Mouse (Mus musculus): ENCODE measurements around the gene Camk2n1.
"Not testable (repeated sequence)": the region's sequence is repeated elsewhere in the genome, so short reads cannot be mapped to it uniquely, and the experiment has no call there.

The Camk2n1 gene

DNA sequence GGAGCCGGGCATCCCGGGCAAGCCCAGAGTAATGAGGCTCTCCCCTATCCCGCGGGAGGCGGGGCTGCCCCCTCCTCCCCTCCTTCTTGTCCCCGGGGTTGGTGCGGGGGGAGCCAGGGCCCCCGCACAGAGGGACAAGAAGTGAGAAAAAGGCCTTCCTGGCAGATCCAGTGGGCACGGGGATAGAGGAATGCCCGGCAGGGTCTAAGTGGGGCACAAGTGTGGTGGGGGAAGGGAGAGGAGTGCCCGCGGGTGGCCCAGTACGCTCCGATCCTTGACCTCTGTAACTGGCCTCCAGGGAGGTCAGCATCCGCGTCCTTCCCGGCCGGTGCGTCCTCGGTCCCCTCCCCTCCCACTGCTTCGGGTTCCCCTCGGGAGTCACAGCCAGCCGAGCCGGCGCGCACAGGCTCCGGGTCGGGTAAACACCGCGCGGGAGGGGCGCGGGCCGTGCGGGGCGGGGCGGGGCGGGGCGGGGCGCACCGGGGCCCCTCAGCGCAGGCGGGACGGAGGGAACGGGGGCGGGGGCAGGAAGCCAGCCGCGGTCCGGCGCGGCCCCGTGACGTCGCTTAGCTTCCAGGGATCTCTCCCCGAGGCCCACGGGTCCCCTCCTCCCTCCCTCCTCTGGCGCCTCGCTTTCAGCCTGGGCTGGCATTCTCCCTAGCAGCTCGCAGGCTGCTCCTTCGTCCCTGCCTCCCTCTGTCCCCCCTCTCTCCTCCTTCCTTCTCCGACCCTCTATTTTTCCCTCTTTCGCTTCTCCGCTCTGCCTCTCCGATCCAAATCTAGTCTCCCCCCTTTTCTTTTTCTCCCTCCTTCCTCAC, at the start of gene Camk2n1:
Gene Camk2n1 (plus strand): TSS at position 562 of the 818 bp plus-strand sequence.
- peak; percentile 61 for DNase-seq (ENCODE audit: low read depth, low spot score)

DNA sequence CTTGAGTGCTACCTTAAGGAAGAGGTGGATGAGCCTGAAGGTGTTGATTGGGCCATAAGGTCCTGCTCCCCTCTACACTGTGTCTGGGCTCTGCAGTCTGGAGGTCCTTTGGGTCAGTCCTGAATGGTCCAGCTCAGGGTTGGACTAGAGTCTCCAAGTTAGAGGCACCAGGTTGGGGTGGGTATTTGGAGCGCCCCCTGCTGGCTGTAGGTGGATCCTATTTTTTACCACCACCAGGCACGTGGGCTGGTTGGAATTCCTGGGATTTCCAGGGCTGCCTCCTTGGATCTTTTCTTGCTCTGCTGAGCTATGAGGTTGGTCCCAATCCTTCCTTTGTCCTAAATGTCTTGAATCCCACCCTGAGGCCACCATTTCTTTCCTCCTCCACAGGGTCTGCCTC, 49.3 kb upstream of the Camk2n1 start:
- peak; percentile 23 for DNase-seq (ENCODE audit: low read depth, low spot score)

DNA sequence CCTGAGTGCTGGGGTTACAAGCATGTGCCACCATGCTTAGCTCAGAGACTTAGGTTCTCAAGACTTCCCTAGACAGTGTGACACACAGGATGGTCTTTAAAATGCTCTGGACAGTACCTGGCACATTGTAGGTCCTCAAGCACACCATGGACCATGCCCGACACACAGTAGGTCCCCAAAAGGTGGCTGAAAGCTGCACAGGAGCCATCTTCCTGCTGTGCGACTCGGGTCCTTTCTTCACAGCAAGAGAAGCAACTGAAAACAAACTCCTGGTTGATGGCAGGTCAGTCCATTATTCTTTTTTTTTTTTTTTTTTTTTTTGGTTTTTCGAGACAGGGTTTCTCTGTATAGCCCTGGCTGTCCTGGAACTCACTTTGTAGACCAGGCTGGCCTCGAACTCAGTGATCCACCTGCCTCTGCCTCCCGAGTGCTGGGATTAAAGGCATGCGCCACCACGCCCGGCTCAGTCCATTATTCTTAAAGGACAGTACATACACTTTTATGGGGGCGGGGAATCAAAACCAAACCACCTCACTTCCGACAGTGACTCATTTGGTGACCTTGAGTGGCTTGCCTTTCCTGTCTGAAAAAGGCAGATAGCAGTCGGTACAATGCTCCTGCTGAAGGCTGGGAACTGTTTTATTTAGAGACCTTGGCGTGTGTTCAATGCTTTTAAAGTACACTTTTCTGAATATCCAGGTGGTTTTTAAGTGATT, 46.5 kb upstream of the Camk2n1 start:
- peak; percentile 66 for DNase-seq (ENCODE audit: low read depth, low spot score)

DNA sequence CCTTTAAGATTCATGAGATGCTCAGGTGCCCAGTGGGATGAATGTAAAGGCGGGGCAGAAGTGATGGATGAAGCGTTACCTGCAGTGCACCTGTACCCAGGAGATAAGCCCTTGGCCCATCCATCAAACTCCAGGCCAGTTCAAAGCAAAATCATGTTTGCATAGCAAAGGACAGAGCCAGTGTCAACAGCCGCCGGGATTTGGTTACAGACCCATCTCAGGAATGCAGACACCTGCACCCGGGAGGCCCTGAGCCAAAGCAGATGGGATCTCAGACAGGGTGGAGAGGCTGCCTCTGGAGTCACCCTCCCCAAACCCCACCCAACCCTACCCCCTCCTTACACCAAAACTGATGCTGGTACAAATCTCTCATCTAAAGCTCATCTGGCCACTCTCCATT, 43.1 kb upstream of the Camk2n1 start:
- no peak for DNase-seq (ENCODE audit: low read depth, low spot score)

GRCm38 (mm10) chr4:138411504-138412121, 42.5 kb upstream of the Camk2n1 start:
- no peak for DNase-seq (ENCODE audit: low read depth, low spot score)

GRCm38 (mm10) chr4:138414725-138415124, 39.4 kb upstream of the Camk2n1 start:
- no peak for DNase-seq (ENCODE audit: low read depth, low spot score)

- peak; percentile 20 for DNase-seq (ENCODE audit: low read depth, low spot score)
Observed at GRCm38 (mm10) chr4:138415991-138416390, 38.1 kb upstream of the Camk2n1 start.

DNA sequence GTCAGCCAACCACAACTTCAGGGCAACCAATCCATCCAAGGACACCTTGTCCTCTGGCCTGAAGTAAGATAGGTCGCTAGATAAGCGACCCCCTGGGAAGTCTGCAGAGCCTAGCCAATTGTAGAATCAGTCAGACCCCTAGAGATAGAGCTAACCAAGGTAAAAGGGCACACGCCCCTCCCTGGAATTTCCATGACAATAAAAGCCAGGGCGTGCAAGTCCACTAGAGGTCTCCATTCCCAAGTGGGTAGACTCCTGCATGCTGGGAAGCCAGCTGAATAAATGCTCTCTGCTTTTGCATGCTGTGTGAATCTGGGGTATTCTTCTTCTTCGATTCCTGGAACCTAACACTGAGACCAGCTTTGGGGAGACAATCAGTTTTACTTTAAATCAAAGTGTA, 37.7 kb upstream of the Camk2n1 start:
- no peak for DNase-seq (ENCODE audit: low read depth, low spot score)

- DNase-seq (ENCODE audit: low read depth, low spot score): no peak
Observed at GRCm38 (mm10) chr4:138417882-138418281, 36.2 kb upstream of the Camk2n1 start.

DNA sequence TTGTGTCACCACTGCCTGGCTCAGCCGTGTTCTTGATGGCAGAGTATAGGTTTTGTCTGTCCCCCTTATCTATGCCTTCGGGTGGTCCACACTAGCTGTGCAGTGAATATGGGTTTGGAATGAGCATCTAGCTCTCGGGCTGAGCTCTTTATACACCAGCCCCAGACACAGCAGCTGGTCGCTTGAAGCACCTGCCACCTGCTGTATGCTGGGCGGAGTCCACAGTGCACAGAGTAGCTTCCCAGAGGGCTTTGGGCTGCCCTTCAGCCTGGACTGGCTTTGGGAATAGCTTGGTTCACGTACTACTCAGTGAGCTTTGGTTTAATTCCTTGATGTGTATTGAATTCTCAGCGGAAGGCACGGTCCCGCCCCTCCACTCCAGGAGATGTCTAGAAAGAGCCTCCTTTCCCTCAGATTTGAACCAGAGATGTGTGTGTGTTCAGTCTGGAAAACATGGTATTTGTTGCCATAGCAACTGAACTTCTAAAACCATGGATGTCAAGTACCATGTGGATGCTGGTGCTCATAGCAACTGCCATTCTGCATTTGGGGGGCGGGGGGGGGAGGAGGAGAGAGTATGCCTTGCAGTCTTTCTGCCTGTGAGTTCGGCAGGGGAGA, 35.7 kb upstream of the Camk2n1 start:
- DNase-seq (ENCODE audit: low read depth, low spot score): no peak

GRCm38 (mm10) chr4:138425028-138425427, 29.1 kb upstream of the Camk2n1 start:
- DNase-seq (ENCODE audit: low read depth, low spot score): no peak

DNA sequence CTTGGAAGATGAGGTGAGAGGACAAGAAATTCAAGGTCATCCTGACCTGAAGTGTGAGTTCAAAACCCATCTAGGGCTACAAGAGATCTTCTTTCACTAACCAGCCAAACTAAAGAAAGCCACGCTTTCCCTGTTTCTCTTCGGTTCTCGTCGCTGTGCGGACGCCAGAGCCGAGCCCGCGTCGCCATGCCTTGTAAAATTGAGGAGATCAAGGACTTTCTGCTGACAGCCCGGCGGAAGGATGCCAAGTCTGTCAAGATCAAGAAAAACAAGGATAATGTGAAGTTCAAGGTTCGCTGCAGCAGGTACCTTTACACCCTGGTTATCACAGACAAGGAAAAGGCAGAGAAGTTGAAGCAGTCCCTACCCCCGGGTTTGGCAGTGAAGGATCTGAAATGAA, 28.5 kb upstream of the Camk2n1 start:
- not testable (repeated sequence) for DNase-seq (ENCODE audit: low read depth, low spot score)

- peak; percentile 65 for DNase-seq (ENCODE audit: low read depth, low spot score)
Observed at GRCm38 (mm10) chr4:138426778-138427705, 27.1 kb upstream of the Camk2n1 start.

DNA sequence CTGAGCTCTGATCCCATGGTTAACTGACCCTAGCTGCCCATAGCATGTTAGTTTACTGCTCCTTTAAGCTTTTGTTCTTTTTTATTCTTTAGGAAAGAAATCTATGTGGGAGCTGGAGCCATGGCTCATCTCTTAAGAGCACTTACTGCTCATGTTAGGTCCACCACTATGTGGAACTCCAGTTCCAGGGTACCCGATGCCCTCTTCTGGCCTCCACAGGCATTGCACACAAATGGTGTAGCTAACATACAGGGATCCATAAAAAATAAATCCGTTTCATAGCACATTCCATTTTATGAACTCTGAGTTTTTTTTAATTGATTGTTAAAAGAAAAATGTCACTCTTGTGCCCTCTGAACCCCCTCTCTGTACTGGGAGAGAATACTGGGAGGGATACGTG, 24.3 kb upstream of the Camk2n1 start:
- peak; percentile 25 for DNase-seq (ENCODE audit: low read depth, low spot score)

DNA sequence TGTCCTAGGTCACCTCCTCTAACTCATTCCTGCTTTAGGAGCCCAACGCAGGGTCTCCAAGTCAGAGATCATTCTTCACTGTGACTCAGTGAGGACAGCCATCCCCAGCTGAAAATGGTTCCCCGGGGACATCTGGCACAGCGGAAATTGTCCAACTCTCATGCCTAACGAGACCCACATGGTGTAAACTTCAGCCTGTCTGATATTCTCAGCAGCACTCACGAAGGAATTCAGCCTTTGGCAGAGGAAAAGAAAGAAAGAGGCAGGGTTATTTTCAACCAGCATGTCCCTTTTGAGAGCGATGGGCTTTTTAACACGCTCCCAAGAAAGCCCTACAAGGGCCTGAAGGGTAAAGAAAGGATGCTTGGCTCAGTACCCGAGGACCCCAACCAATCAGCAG, 22.8 kb upstream of the Camk2n1 start:
- no peak for DNase-seq (ENCODE audit: low read depth, low spot score)

DNA sequence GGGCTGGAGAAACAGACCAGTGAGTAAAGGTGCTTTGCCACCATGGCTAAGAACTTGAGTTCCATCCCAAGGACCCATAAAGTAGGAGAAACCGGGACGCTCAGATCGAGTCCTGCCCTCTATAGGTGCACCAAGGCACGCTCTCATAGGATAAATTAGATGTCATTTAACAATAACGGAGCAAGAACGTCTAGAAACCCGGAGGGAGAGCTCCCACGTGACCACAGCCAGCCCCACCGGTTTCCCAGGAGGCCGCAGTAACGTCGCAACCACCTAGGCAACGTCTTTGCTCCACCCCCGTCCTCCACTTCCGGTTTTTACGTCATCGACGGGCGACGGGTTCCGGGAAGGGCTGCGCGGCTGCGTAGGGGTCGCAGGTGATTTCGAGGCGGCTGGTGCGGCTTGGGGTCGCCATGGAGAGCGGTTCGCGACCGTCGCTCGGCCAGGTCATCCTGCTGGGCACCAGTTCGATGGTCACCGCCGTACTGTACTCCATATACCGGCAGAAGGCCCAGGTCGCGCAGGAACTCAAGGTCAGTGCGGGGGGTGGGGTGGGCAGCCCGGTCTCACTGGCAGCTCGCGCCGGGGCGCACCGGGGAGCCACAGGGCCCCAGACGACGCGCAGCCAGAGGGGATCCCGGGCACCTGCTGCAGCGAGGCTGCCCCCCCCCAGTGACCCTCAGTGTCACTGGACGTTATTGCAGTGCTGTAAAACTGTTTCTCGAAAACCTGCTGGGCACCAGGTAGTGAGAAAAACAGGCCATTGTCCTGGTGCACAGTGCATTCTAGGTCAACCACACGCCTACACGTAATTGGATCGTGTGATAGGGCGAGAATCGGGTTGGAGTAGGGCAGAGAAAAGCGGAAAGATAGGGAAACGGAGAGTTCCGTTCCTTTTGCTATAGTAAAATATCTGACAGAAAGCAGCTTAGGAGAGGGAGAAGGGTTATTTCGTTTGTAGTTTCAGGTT, 19.5 kb upstream of the Camk2n1 start, which contains the start of gene Mul1:
Gene Mul1 (plus strand): TSS at position 325 of the 970 bp plus-strand sequence.
- peak; percentile 95 for DNase-seq (ENCODE audit: low read depth, low spot score)

DNA sequence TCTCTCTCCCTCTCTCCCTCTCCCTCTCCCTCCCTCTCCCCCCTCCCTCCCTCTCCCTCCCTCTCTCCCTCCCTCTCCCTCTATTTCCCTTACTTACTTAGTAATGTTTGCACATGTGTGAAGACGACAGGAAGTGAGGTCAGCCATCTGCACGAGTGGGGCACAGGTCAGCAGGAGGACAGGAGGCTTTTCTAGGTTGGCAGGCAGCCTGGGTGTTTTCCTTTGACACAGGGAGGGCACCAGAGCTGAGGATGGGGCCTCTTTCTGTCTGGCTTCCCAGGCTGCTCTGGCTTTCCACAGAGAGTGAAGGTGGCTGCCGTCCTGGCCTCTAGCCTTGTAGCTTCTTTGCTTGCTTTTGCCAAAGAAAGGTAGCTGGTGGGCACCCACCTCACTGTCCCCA, 14.1 kb upstream of the Camk2n1 start:
- no peak for DNase-seq (ENCODE audit: low read depth, low spot score)

DNA sequence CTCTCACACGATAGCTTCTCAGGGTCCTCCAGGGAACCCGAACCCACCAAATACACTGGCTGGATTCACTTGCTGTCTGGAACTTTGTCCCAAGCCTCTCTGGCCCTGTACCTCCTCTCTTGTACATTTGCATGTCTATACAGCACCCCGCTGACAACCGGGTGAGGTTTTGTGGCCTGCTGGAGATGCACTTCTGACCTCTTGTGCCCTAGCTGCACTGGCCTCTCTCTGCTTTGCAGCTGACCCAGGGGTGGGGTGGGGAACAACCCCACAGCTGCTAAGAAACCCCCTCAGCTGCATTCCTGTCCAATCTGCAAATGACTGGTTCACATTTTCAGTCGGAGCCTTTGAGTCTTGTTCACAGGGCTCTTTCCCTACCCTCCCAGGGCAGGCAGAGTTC, 9.2 kb upstream of the Camk2n1 start:
- no peak for DNase-seq (ENCODE audit: low read depth, low spot score)

DNA sequence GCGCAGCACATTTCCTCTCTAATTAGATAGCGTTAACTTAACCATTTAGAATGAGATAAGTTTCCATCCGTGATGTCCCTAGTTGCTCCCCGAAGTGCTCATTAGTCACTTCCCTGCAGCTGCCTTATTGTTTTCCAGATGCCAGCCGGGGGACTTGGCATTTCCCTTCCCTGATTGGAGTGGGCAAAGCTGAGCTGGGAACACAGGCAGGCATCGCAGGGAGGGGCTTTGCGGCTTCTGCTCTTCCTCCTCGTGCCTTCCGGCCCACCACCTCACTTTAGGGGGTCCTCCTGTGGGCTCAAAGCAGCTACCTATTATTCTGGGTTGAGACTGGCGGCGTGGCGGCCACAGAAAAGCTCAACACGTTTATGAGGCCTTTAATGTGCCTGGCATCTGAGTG, 7.1 kb upstream of the Camk2n1 start:
- no peak for DNase-seq (ENCODE audit: low read depth, low spot score)

DNA sequence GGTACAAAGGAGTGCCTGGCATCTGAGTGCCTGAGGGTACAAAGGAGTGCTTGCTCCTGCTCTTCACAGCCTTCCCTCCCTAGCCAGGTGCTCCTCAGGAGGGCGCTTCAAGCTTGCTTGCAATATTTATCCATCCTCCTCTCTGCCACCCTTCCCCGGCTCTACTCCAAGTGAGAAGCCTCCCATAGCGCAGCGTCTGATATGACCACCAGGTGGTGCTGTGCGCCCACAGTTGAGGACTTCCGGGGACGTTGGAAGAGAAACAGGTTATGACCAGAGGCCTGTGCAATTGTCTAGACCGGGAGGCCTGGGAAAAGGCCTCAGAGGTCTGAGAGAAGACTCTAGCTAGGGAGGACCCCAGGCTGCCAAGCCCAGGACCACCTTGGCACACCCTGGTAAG, 6.7 kb upstream of the Camk2n1 start:
- DNase-seq (ENCODE audit: low read depth, low spot score): peak; percentile 78

All from CD4-positive helper T cell, adult 2 months (primary cell).